Mouse (Mus musculus) forebrain, embryonic 13.5 days (tissue): ENCODE measurements around the gene F2. TPM values are rescaled to one million over a fixed set of nuclear protein-coding genes. Genes with fewer than 3 reads are reported as not detected.

Source experiments
- ATAC-seq: fragments of 200-750 bp; cut with Nextera tagmentation; 2 replicates; pipeline ENCODE4 v1.8.0; 2017
- H3K27ac ChIP-seq: fragments of 300-500 bp; sonication (generic); 2 replicates; pipeline ENCODE4 v1.5.1; 2015; ENCODE audit warnings: inconsistent platforms, mild to moderate bottlenecking, moderate library complexity
- H3K27me3 ChIP-seq: fragments of 300-500 bp; sonication (generic); 2 replicates; pipeline ENCODE4 v1.6.1; 2015; ENCODE audit warnings: mild to moderate bottlenecking, inconsistent platforms
- H3K36me3 ChIP-seq: fragments of 300-500 bp; sonication (generic); 2 replicates; pipeline ENCODE4 v1.6.1; 2015; ENCODE audit warnings: mild to moderate bottlenecking, inconsistent platforms; ENCODE audit not compliant: poor library complexity, severe bottlenecking
- H3K4me1 ChIP-seq: fragments of 300-500 bp; sonication (generic); 2 replicates; pipeline ENCODE4 v1.6.1; 2015; ENCODE audit warnings: inconsistent platforms
- H3K4me2 ChIP-seq: fragments of 300-500 bp; sonication (generic); 2 replicates; pipeline ENCODE4 v1.6.1; 2015; ENCODE audit warnings: inconsistent platforms, mild to moderate bottlenecking, moderate library complexity
- H3K4me3 ChIP-seq: fragments of 300-500 bp; sonication (generic); 2 replicates; pipeline ENCODE4 v1.5.1; 2015; ENCODE audit warnings: mild to moderate bottlenecking, inconsistent platforms
- H3K9ac ChIP-seq: fragments of 300-500 bp; sonication (generic); 2 replicates; pipeline ENCODE4 v1.6.1; 2015; ENCODE audit warnings: mild to moderate bottlenecking, inconsistent platforms
- H3K9me3 ChIP-seq: fragments of 300-500 bp; sonication (generic); replicated peaks from 2 replicates; pipeline ENCODE4 v1.6.1; 2016; ENCODE audit warnings: inconsistent platforms
- WGBS: fragments of 180-500 bp; shearing (Covaris S2); methylation state at CpG from one replicate; pipeline ENCODE4 v1.1.7; 2015; 5-methylcytosine and 5-hydroxymethylcytosine counted together
- polyA plus RNA-seq: library from polyadenylated mRNA; unstranded; fragments of >200 nt; fragmentation: Nextera tagmentation; extraction: Ambion mirVana; gene quantifications from 2 replicates; pipeline ENCODE4 v1.2.1, GENCODE M21; 2015

The F2 gene
- 0.10 and 0.43 TPM in 2 replicates for polyA plus RNA-seq

- Histone ChIP-seq H3K36me3 (no peaks in the 10 kb centered on the region), H3K4me3 (no peak within 1 kb of the TSS), H3K4me2 (no peak within 1 kb of the TSS), H3K9me3 (no peaks in the 10 kb centered on the region), H3K4me1 (no peaks in the 10 kb centered on the region), H3K27ac (no peak within 1 kb of the TSS), H3K9ac (no peak within 1 kb of the TSS), H3K27me3 (no peaks in the 10 kb centered on the region)
- no peak for ATAC-seq
- WGBS, result 91% methylated on average over 8 of the region's 8 CpGs
Observed at GRCm38 (mm10) chr2:91636229-91636628, at the start of gene F2. Gene F2, minus strand, starts transcription at chr2:91636414.

GRCm38 (mm10) chr2:91683919-91684318, 47.7 kb upstream of the F2 start:
- H3K4me1 ChIP-seq, result no peaks in the 10 kb centered on the region
- peaks cover 88% of the 10 kb centered on the region for H3K36me3 ChIP-seq
- no peak for ATAC-seq
- no peak overlapping the region for H3K4me3 ChIP-seq
- no peak overlapping the region for H3K27ac ChIP-seq
- H3K9ac ChIP-seq, result no peak overlapping the region
- H3K27me3 ChIP-seq, result no peaks in the 10 kb centered on the region
- WGBS, result 82% methylated on average over 8 of the region's 8 CpGs
- no peaks in the 10 kb centered on the region for H3K9me3 ChIP-seq
- no peak overlapping the region for H3K4me2 ChIP-seq

GRCm38 (mm10) chr2:91682850-91683249, 46.6 kb upstream of the F2 start:
- H3K4me1 ChIP-seq, result no peaks in the 10 kb centered on the region
- ATAC-seq, result no peak
- H3K4me3 ChIP-seq, result no peak overlapping the region
- H3K27me3 ChIP-seq, result no peaks in the 10 kb centered on the region
- no peak overlapping the region for H3K4me2 ChIP-seq
- H3K9me3 ChIP-seq, result no peaks in the 10 kb centered on the region
- no peak overlapping the region for H3K27ac ChIP-seq
- 64% methylated on average over 4 of the region's 4 CpGs for WGBS
- H3K9ac ChIP-seq, result no peak overlapping the region
- peaks cover 92% of the 10 kb centered on the region for H3K36me3 ChIP-seq

- no peaks in the 10 kb centered on the region for H3K9me3 ChIP-seq
- no peak overlapping the region for H3K27ac ChIP-seq
- H3K27me3 ChIP-seq, result no peaks in the 10 kb centered on the region
- no peaks in the 10 kb centered on the region for H3K4me1 ChIP-seq
- no peak overlapping the region for H3K4me2 ChIP-seq
- H3K36me3 ChIP-seq, result peaks cover 87% of the 10 kb centered on the region
- ATAC-seq, result no peak
- no peak overlapping the region for H3K4me3 ChIP-seq
- H3K9ac ChIP-seq, result no peak overlapping the region
Observed at GRCm38 (mm10) chr2:91676961-91677360, 40.7 kb upstream of the F2 start.

- H3K27me3 ChIP-seq, result no peaks in the 10 kb centered on the region
- no peak overlapping the region for H3K27ac ChIP-seq
- H3K36me3 ChIP-seq, result peaks cover 87% of the 10 kb centered on the region
- no peaks in the 10 kb centered on the region for H3K4me1 ChIP-seq
- no peaks in the 10 kb centered on the region for H3K9me3 ChIP-seq
- no peak for ATAC-seq
- H3K4me2 ChIP-seq, result no peak overlapping the region
- WGBS, result 87% methylated on average over 2 of the region's 2 CpGs
- no peak overlapping the region for H3K9ac ChIP-seq
- H3K4me3 ChIP-seq, result no peak overlapping the region
Observed at GRCm38 (mm10) chr2:91676420-91676819, 40.2 kb upstream of the F2 start.

- Histone ChIP-seq H3K4me3 (no peak overlapping the region), H3K4me2 (no peak overlapping the region), H3K27me3 (no peaks in the 10 kb centered on the region), H3K27ac (no peak overlapping the region), H3K9ac (no peak overlapping the region), H3K36me3 (peaks cover 87% of the 10 kb centered on the region), H3K4me1 (no peaks in the 10 kb centered on the region), H3K9me3 (no peaks in the 10 kb centered on the region)
- WGBS, result 91% methylated on average over 5 of the region's 5 CpGs
- ATAC-seq, result no peak
Observed at GRCm38 (mm10) chr2:91674895-91675294, 38.7 kb upstream of the F2 start.

- Histone ChIP-seq H3K4me1 (no peaks in the 10 kb centered on the region), H3K27ac (no peak overlapping the region), H3K27me3 (no peaks in the 10 kb centered on the region), H3K9ac (no peak overlapping the region), H3K36me3 (peaks cover 87% of the 10 kb centered on the region), H3K9me3 (no peaks in the 10 kb centered on the region), H3K4me2 (no peak overlapping the region), H3K4me3 (no peak overlapping the region)
- WGBS, result 89% methylated on average over 2 of the region's 2 CpGs
- no peak for ATAC-seq
Observed at GRCm38 (mm10) chr2:91673587-91673986, 37.4 kb upstream of the F2 start.

- peaks cover 81% of the 10 kb centered on the region for H3K36me3 ChIP-seq
- no peak overlapping the region for H3K9ac ChIP-seq
- no peaks in the 10 kb centered on the region for H3K9me3 ChIP-seq
- no peak overlapping the region for H3K27ac ChIP-seq
- H3K27me3 ChIP-seq, result no peaks in the 10 kb centered on the region
- no peak overlapping the region for H3K4me2 ChIP-seq
- ATAC-seq, result no peak
- H3K4me1 ChIP-seq, result no peaks in the 10 kb centered on the region
- WGBS, result 95% methylated on average over 6 of the region's 6 CpGs
- H3K4me3 ChIP-seq, result no peak overlapping the region
Observed at GRCm38 (mm10) chr2:91670038-91670437, 33.8 kb upstream of the F2 start.

GRCm38 (mm10) chr2:91669326-91669725, 33.1 kb upstream of the F2 start:
- Histone ChIP-seq H3K9ac (no peak overlapping the region), H3K27ac (no peak overlapping the region), H3K4me2 (no peak overlapping the region), H3K36me3 (peaks cover 81% of the 10 kb centered on the region), H3K9me3 (no peaks in the 10 kb centered on the region), H3K4me3 (no peak overlapping the region), H3K4me1 (no peaks in the 10 kb centered on the region), H3K27me3 (no peaks in the 10 kb centered on the region)
- WGBS, result 93% methylated on average over 8 of the region's 8 CpGs
- ATAC-seq, result no peak

GRCm38 (mm10) chr2:91667747-91668146, 31.5 kb upstream of the F2 start:
- Histone ChIP-seq H3K4me1 (no peaks in the 10 kb centered on the region), H3K27me3 (no peaks in the 10 kb centered on the region), H3K36me3 (peaks cover 86% of the 10 kb centered on the region), H3K27ac (no peak overlapping the region), H3K4me3 (no peak overlapping the region), H3K9me3 (no peaks in the 10 kb centered on the region), H3K9ac (no peak overlapping the region), H3K4me2 (no peak overlapping the region)
- ATAC-seq, result no peak
- 80% methylated on average over 2 of the region's 2 CpGs for WGBS

- Histone ChIP-seq H3K27me3 (no peaks in the 10 kb centered on the region), H3K9me3 (no peaks in the 10 kb centered on the region), H3K9ac (no peak overlapping the region), H3K4me2 (no peak overlapping the region), H3K4me3 (no peak overlapping the region), H3K36me3 (peaks cover 91% of the 10 kb centered on the region), H3K27ac (no peak overlapping the region), H3K4me1 (no peaks in the 10 kb centered on the region)
- ATAC-seq, result no peak
- 96% methylated on average over 6 of the region's 6 CpGs for WGBS
Observed at GRCm38 (mm10) chr2:91666386-91666910, 30.2 kb upstream of the F2 start.

- Histone ChIP-seq H3K36me3 (peaks cover 84% of the 10 kb centered on the region), H3K4me2 (no peak overlapping the region), H3K9ac (no peak overlapping the region), H3K27ac (no peak overlapping the region), H3K4me3 (no peak overlapping the region), H3K4me1 (no peaks in the 10 kb centered on the region), H3K9me3 (no peaks in the 10 kb centered on the region), H3K27me3 (no peaks in the 10 kb centered on the region)
- ATAC-seq, result no peak
Observed at GRCm38 (mm10) chr2:91664780-91665179, 28.6 kb upstream of the F2 start.

- Histone ChIP-seq H3K9ac (no peak overlapping the region), H3K27me3 (no peaks in the 10 kb centered on the region), H3K9me3 (no peaks in the 10 kb centered on the region), H3K4me2 (no peak overlapping the region), H3K4me1 (no peaks in the 10 kb centered on the region), H3K27ac (no peak overlapping the region), H3K4me3 (no peak overlapping the region), H3K36me3 (peaks cover 84% of the 10 kb centered on the region)
- 93% methylated on average over 6 of the region's 6 CpGs for WGBS
- no peak for ATAC-seq
Observed at GRCm38 (mm10) chr2:91660981-91661380, 24.8 kb upstream of the F2 start.
